Mouse (Mus musculus): Measurements from ENCODE around the gene Acap2.

- no peak for TF ChIP-seq CTCF (IDR thresholded peaks at IDR 0.05; ENCODE audit: low read depth)
- no peak for TF ChIP-seq EP300 (optimal IDR thresholded peaks at IDR 0.05)
These were observed 107.0 kb downstream of the Acap2 start for GRCm38 (mm10) chr16:31094036-31094435.
